Mouse (Mus musculus) left cerebral cortex, adult 6 months (tissue): ENCODE data around the gene AF067061. TPM values are rescaled to one million over a fixed set of nuclear protein-coding genes. Genes with fewer than 3 reads are reported as not detected.

Experiments used
- long read RNA-seq, 2 experiments: library from polyadenylated mRNA; unstranded; transcript quantifications; one replicate each; pipeline ENCODE4 v2.0.0; 2019 to 2020
- polyA plus RNA-seq: library from polyadenylated mRNA; unstranded; fragments of <200 nt; fragmentation: Nextera tagmentation; gene quantifications from 2 replicates; pipeline ENCODE4 v1.2.3, GENCODE M21; 2021

AF067061 gene
- not detected in 2 replicates for polyA plus RNA-seq
- long read RNA-seq, experiment 1 = 0 reads
- long read RNA-seq, experiment 2 = 0 reads

GRCm38 (mm10) chr13:120262870-120263269, at the start of gene AF067061:
AF067061 (plus strand) TSS chr13:120263114.

GRCm38 (mm10) chr13:120215847-120216246, 47.1 kb upstream of the AF067061 start, which contains the start of gene Gm21762:
Gm21762 (minus strand) TSS chr13:120215947.

GRCm38 (mm10) chr13:120238811-120239210, 24.1 kb upstream of the AF067061 start, which contains the start of gene Gm21731:
Gm21731 (plus strand) TSS chr13:120239111.

GRCm38 (mm10) chr13:120299991-120300442, 37.1 kb downstream of the AF067061 start, which contains the start of gene BC147527:
BC147527 (plus strand) TSS chr13:120300392.

Other genes starting within 250 kb of the AF067061 start
- gene Gm36079, start 236.1 kb upstream of the AF067061 start, polyA plus RNA-seq = not detected in 2 replicates
- gene Gm21188, start 210.9 kb upstream of the AF067061 start, polyA plus RNA-seq = not detected in 2 replicates
- gene Gm20767, start 122.9 kb upstream of the AF067061 start, polyA plus RNA-seq = not detected in 2 replicates
- not detected in 2 replicates for gene Gm21818, start 90.7 kb upstream of the AF067061 start, polyA plus RNA-seq
- not detected in 2 replicates for gene Gm21762, start 47.2 kb upstream of the AF067061 start, polyA plus RNA-seq
- not detected in 2 replicates for gene Gm21731, start 24.0 kb upstream of the AF067061 start, polyA plus RNA-seq
- 0.15 TPM in 1 of 2 replicates, not detected in the other for gene BC147527, start 37.3 kb downstream of the AF067061 start, polyA plus RNA-seq
- not detected in 2 replicates for gene Tcstv3, start 53.8 kb downstream of the AF067061 start, polyA plus RNA-seq